Mouse (Mus musculus): ENCODE results near the gene Fer1l5.
A peak's percentile ranks its signal among the peaks of the same experiment; 100 is the strongest.

Gene Fer1l5

GRCm38 (mm10) chr1:36432999-36433398, 60.9 kb downstream of the Fer1l5 start:
- no peak for DNase-seq (ENCODE audit: low spot score)

GRCm38 (mm10) chr1:36433616-36434015, 61.5 kb downstream of the Fer1l5 start:
- no peak for DNase-seq (ENCODE audit: low spot score)

- DNase-seq (ENCODE audit: low spot score) = no peak
These were observed 63.0 kb downstream of the Fer1l5 start for GRCm38 (mm10) chr1:36435071-36435470.

- no peak for DNase-seq (ENCODE audit: low spot score)
These were observed 64.4 kb downstream of the Fer1l5 start for GRCm38 (mm10) chr1:36436515-36436914.

GRCm38 (mm10) chr1:36437223-36437622, 65.1 kb downstream of the Fer1l5 start:
- no peak for DNase-seq (ENCODE audit: low spot score)

- DNase-seq (ENCODE audit: low spot score) = no peak
These were observed 69.0 kb downstream of the Fer1l5 start for GRCm38 (mm10) chr1:36441101-36441500.

- DNase-seq (ENCODE audit: low spot score) = peak; percentile 95
These were observed 72.7 kb downstream of the Fer1l5 start, which contains the start of gene Lman2l for GRCm38 (mm10) chr1:36444471-36445464. Lman2l (minus strand) TSS chr1:36445271.

- no peak for DNase-seq (ENCODE audit: low spot score)
These were observed 73.4 kb downstream of the Fer1l5 start for GRCm38 (mm10) chr1:36445508-36445907.

GRCm38 (mm10) chr1:36446106-36446824, 74.2 kb downstream of the Fer1l5 start:
- no peak for DNase-seq (ENCODE audit: low spot score)

- no peak for DNase-seq (ENCODE audit: low spot score)
These were observed 74.8 kb downstream of the Fer1l5 start for GRCm38 (mm10) chr1:36446841-36447240.

GRCm38 (mm10) chr1:36454055-36454815, 82.1 kb downstream of the Fer1l5 start:
- DNase-seq (ENCODE audit: low spot score) = no peak

GRCm38 (mm10) chr1:36457388-36458014, 85.4 kb downstream of the Fer1l5 start:
- DNase-seq (ENCODE audit: low spot score) = peak; percentile 10

GRCm38 (mm10) chr1:36458169-36458568, 86.1 kb downstream of the Fer1l5 start:
- DNase-seq (ENCODE audit: low spot score) = no peak

- no peak for DNase-seq (ENCODE audit: low spot score)
These were observed 89.7 kb downstream of the Fer1l5 start for GRCm38 (mm10) chr1:36461829-36462228.

- peak; percentile 38 for DNase-seq (ENCODE audit: low spot score)
These were observed 93.6 kb downstream of the Fer1l5 start for GRCm38 (mm10) chr1:36465641-36466160.

GRCm38 (mm10) chr1:36467446-36467845, 95.4 kb downstream of the Fer1l5 start:
- no peak for DNase-seq (ENCODE audit: low spot score)

GRCm38 (mm10) chr1:36469811-36470444, 97.8 kb downstream of the Fer1l5 start:
- DNase-seq (ENCODE audit: low spot score) = no peak

GRCm38 (mm10) chr1:36471181-36472105, 99.4 kb downstream of the Fer1l5 start, which contains the start of gene Cnnm4:
Cnnm4 (plus strand) TSS chr1:36471620.
- DNase-seq (ENCODE audit: low spot score) = peak; percentile 94
